Mouse (Mus musculus) frontal cortex, adult 2 months (tissue): Measurements from ENCODE around the gene Kif6. TPM values are rescaled to one million over a fixed set of nuclear protein-coding genes. Genes with fewer than 3 reads are reported as not detected.

Experiments used
- DNase-seq, 2 experiments: peaks; one replicate each; pipeline ENCODE4 v3.0.0; 2022; ENCODE audit warnings: low spot score in 1 of 2; ENCODE audit errors: extremely low spot score in 1 of 2
- polyA plus RNA-seq: library from polyadenylated mRNA; depleted of rRNA; stranded (reverse); fragments of >200 nt; gene quantifications from 2 replicates; pipeline ENCODE4 v1.2.3, GENCODE M21; 2012; rRNA removed

Gene Kif6
- polyA plus RNA-seq, result 1.3 and 1.6 TPM in 2 replicates

DNA sequence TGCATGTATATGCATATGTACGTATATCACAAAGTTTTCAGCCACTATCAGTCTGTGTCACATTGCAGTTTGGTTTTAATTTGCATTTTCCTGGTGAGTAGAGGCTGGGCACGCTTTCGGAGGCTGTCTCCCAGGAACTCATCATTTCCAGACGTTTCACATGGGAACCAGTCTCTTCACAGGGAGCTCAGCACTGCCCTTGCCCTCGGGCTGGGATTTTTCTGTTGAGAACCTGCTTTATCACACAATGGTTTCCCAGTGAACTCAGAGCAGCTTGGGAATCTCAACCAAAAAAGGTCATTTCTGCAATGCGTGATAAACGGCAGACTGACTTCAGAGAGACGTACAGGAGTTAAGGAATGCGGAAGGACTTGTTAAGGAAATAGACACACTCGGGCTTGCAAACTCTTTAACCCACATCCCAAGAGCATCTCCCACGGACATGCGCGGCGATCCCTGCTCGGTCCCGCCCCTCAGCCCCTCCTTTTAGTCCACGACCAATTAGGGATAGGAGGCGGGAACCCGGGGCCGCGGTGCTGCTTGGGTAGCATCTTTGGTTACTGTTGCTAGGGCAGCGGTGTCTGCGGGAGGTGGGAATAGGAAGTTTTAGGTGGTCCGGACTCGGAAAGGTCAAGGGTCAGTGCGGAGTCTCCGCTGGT, at the start of gene Kif6:
Gene Kif6, plus strand, starts transcription at position 560 of the 659 bp plus-strand sequence.
- peak; percentile 77 to 90 for DNase-seq

DNA sequence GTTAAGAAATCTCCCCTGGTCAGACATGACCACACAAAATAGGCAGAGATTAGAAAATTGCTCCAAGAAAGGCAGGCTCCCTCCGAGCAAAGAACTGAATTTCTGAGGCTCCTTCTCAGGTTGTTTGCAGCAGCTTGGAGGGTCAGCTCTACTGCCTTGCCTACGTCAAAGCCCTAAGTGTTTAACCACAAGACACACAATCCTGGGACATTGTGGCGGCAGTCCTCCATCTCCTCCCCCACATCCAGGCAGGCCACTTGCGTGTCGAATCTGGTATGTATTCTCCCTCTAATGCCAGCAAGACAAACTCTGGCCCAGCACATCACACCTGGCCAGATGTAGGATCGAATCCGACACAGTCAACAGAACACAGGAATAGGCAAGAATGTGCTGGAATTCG, 46.2 kb upstream of the Kif6 start:
- no peak for DNase-seq

DNA sequence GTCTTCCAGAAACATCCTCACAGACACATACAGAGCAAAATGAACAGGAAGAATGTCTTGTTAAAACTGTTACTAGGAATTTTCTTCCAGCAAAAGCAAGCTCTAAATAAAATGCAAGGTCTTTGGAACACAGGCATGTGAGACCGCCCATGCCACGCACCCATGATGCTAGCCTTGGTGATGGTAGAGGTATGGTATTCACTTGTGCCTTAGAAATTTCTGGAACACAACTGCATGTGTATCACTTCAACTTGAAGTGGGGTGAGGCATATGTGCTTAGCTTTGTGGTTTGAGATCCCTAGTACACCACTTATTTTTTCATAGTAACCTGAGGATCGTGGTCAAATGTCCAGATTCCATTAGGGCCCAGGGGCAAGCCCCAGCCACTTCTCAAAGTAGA, 37.6 kb upstream of the Kif6 start:
- DNase-seq, result no peak

DNA sequence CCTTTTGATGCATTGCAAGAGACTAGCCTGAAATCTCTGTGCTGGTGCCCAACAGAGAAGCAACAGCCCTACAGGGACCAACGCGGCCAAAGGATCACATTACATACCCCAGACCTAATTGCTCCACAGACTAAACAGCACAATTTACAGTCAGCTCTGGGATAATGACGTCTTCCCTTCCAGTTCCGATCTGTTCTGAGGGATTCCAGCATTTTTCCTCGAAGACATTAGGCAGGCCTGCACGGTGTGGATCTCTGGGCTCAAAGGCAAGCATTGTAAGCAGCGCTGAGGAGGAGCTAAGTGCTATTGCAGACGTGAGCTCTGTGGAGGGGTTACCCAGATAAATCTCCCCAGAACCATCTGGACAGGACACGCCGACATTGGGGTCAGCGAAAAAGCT, 32.5 kb upstream of the Kif6 start:
- DNase-seq, result no peak

DNA sequence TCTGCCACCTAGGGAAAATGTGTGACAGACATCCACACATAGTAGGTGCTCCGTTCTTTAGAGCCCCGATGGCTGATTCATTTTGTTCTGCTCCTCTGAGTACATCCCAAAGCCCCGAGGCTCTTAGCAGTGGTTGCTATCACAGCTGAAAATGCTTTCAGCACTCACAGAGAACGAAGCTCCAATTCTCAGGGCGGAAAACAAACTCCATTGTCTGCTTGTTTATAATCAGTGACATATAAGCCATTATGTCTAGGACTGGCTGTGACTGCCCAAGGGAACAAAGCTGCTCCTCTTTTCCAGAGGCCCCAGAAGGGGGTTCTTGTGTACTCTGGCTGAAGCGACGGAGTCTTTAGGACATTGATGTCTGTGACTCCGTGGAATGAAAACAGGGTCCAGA, 24.9 kb upstream of the Kif6 start:
- peak in 1 of 2 experiments; percentile 19 for DNase-seq

GRCm38 (mm10) chr17:49605397-49605796, 9.5 kb upstream of the Kif6 start:
- no peak for DNase-seq

DNA sequence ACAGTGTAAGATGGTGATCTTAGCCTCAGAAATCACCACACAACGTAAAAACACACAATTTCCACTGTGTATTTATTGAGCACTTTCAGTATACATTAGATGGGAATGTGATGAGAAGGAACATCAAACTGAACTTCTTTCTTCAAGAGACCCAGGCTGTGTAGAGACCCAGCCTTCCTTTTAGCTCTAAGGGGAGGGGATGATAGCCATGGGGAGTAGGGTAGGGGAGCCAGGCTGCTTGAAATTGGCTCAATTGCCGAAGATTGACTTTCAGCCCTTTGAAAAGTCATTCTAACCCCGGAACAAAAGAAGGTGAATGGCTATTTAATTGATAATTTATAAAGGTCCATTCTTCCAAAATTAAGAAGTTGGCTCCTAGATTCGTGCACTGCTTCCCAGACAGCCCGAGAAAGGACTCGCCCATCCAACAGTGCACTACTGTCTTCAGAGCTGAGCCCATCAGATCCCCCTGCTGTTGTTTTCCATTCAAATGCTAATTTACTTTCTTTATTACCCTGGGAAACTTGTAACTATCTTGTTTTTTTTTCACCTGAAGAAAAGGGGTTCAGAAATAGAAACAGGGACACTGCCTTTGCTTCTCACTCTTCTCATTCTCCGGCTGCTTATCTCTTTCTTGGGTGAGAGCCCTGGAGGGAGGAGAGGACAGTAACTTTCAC, 7.4 kb upstream of the Kif6 start:
- no peak for DNase-seq

GRCm38 (mm10) chr17:49610296-49610695, 4.6 kb upstream of the Kif6 start:
- no peak for DNase-seq

DNA sequence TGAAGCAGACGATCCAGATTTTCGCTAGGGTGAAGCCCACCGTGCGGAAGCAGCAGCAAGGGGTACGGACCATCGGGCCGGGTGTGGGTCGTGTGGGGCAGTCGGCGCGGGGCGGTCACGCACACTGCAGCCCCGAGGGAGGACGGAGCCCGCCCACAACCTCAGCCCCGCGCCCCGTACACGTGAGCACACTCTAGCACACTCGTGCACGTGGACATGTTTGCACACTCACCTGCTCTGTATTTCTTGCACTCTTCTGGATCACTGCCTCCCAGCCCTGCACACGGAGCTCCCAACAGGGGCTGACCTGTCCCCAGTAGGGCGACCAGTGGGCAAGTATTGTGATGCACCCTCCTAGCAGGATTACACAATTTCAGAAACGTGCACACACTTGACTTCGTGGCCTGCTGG, 310 bp downstream of the Kif6 start:
- DNase-seq, result no peak

DNA sequence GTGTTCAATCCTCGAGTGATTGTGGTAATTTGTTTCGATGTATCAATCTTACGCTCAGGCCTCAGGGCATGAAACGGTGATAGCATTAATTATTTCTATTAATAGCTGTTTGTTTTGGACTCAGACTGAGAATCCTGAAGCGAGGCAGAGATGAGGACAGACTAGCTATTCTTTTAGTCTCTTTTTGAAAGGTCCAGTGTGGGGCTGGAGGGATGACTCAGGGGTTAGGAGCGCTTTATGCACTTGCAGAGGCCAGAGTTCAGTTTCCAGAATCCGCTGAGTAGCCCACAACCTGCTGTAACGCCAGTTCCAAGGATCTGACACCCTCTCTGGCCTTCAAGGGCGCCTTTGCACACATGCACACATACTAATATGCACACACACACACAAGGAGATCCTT, 9.6 kb downstream of the Kif6 start:
- no peak for DNase-seq

DNA sequence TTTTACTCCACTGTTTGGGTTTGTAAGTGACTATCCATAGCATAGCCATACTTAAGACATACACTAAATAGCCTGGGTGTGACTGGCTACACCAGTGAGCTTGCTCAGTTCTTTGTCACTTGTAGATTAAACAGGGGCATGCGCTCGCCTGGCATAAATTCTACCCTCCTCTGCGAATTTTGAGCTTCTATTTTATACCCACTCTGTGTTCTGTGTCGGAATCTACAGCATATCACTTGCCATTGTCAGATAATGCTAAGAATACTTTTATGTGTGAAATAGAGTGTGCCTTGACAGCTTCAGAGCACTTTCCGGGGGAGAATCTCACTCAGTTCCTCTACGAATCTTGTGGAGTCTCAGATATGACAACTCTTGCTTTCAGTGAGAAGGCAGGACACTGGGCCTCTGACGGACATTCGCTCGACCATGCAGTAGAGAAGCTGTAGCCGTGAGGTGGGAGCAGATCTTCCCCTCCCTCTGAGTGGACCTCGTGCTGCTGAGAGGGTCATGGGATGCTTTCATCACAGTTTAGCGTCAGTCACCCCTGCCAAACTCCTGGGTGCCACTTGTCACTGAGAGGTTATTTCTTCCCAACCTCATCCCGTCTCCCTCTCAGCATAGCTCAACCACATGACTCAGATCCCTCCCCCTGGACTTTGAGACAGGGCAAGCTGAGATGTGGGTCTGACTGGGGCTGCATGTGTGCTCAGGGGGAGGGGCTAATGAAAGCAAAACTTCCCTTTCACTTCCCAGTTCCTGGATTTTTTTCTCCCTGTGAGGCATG, 12.3 kb downstream of the Kif6 start:
- DNase-seq, result peak in 1 of 2 experiments; percentile 36

DNA sequence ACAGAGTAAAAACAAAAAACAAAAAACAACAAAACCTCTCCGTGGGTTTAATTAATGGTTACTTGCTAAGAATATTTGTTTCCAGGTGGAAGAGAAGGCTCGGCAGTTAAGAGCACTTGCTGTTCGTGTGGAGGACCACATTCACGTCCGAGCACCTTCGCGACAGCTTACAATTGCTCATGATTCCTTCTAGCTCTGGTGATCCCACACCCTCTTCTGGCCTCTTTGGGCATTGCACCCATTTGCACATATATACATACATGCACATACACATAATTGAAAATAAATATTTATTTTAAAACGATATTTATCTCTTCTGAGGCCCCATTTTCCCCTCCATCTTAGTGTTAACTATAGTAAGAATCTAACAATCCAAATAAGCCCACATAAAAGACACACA, 13.9 kb downstream of the Kif6 start:
- DNase-seq, result no peak

DNA sequence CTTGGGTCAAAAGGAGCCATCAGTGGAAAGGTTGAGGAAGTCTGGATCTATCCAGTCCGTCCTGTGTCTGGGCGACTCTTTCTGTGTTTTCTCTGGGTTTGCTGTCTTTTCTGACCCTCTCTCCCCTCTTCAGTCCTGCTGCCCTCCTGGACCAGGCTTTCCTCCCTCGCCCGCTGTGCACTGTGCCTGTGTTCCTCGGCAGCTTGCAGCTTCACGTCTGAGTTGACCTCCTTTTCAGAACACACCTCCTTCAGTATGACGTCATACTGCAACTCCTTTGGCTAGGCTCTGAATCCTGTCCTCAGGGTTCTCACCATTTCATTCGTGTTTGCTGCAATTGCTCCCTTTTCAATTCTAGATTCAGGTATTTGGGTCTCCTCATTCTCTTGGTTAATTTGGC, 18.1 kb downstream of the Kif6 start:
- no peak for DNase-seq

GRCm38 (mm10) chr17:49641903-49642302, 27.0 kb downstream of the Kif6 start:
- DNase-seq, result no peak

DNA sequence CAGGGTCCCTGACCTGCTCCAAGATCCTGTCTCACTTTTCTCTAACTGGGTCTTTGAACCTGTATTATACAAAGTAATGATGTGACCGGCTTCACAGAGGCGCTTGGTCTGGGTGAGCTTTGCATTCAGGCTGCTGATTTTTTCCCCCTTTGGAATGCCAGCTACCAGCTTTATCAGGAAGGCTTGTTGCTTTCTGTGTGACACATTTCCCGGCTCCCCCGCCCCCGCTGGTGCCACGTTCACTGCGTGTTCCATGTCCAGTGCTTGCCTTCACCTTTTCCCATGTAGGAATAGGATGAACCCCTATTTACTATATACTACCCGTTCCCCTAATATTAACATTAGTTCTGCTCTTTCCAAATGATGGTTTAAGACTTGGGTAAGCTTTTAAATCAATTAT, 27.4 kb downstream of the Kif6 start:
- no peak for DNase-seq

DNA sequence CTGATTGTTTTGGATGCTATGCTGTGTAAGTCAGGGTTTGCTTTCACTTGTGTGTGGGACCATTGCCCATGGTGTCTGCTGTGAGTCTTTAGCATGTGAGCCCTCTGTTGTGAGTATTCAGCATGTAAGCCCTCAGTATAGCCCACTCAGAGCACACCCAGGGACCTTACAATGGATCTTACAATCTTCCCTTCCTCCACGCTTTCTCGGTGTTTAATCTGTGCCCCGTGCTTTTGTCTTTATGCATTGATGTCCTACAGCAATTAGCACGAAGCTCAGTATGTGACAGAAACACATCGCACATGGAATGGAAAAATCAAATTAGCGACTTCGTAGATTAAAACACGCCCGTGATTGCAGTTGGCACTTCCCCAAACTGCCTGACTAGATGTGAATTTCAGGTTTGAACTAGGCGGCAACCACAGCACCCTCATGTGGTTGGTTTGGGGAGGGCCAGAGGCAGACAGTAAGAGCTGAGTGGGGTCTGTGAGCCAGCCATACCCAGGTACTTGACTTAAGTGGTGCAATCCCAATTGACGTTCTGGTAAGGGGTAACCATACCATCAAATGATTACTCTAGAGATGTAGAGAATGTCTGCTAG, 28.1 kb downstream of the Kif6 start:
- DNase-seq, result peak in 1 of 2 experiments; percentile 63

DNA sequence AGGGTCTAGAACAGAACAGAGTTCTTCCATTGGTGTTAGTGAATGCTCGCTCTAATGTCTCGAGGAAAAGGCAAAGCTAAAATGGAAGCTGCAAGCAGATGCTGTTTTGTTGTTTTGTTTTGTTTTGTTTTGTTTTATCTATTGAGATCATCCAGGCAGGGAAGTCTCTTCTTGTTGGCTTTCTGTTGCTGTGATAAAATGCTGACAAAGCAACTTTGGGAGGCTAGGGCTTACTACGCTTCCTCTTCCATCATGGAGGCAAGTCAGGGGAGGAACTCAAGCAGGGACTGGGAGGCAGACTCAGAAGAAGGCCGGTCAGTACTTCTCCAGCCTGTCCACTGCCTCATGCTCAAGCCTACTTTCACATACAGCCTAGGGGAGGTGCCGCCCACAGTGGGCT, 31.3 kb downstream of the Kif6 start:
- DNase-seq, result no peak

GRCm38 (mm10) chr17:49648970-49649369, 34.0 kb downstream of the Kif6 start:
- no peak for DNase-seq

DNA sequence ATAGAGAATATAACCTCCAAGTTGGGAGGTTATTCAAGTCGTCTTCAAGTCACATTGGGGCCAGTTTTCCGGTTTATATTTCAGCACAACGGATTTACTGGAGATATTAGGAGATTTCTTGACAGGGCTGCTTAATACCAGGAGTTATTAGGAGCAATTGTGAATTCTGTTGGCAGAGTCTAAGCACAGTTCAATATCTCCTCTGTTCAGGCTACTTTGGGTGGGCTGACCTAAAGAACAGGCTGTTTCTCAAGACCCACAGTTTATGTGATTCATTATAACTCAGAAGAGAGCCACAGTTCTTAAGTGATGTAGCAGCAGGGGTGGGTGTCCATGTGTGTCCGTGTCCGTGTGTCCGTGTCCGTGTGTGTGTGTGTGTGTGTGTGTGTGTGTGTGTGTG, 34.5 kb downstream of the Kif6 start:
- DNase-seq, result no peak

- DNase-seq, result no peak
Observed at GRCm38 (mm10) chr17:49650366-49650765, 35.4 kb downstream of the Kif6 start.

DNA sequence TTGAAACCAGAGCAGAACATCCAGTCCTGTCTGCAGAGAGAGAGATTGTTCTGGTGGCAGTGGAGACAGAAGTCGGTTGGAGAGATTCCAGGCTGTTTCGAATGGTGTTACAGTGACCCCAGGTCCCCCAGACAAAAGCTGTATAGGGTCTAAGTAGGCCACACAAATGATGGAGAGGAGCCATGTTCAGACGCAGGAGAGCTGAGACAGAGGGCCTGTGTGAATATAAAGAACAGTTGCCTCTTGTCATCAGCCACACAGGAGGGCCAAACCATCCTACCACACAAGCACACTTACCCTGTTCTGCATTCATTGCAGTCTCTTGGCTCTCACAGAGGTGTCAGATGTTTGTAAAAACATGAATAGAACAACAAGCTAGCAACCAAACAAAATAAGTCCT, 37.4 kb downstream of the Kif6 start:
- DNase-seq, result no peak
